Mouse (Mus musculus): Measurements from ENCODE around the gene Mageb1. TPM values are rescaled to one million over a fixed set of nuclear protein-coding genes. Genes with fewer than 3 reads are reported as not detected.
"Not testable (repeated sequence)": the region's sequence is repeated elsewhere in the genome, so short reads cannot be mapped to it uniquely, and the experiment has no call there.

Gene Mageb1
- not detected for total RNA-seq (2021)
- long read RNA-seq: 0 reads

DNA sequence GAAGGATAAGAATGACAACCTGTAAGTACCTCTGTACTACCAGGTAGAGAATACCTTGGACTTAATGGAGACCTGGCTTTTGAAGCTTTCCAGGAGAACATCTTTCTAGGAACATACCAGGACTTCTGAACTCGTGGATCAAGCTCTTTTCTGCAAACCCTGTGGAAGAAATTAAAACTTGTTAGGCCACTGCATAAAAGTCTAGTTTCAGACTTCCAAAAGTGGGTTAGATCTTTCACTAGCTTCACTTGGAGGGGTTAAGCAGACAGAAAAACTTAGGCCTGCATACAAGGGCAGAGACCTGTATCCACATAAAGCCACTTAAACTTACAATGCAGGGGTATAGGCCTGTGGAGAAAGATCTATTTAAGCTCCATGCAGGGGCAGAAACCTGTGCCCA lies at the start of gene Mageb1:
Gene Mageb1, minus strand, starts transcription at position 101 of the 400 bp plus-strand sequence.
- not testable (repeated sequence) for DNase-seq (ENCODE audit: low spot score in 2 of 2)

Other genes starting within 250 kb of the Mageb1 start
- gene Mageb5, start 233.3 kb downstream of the Mageb1 start, total RNA-seq (2021): not detected

Data from layer of hippocampus, adult 18-20 months (tissue).